Mouse (Mus musculus): Measurements from ENCODE around the gene Fndc1. TPM values are rescaled to one million over a fixed set of nuclear protein-coding genes. Genes with fewer than 3 reads are reported as not detected.

Gene Fndc1
- polyA plus RNA-seq, 1 experiment from 2014 or later = 3.0 TPM

- no peak overlapping the region for H3K4me3 ChIP-seq (ENCODE audit: low read depth, low read length)
- no peak for ATAC-seq (replicated peaks; ENCODE audit: insufficient number of reproducible peaks, low FRiP score, low TSS enrichment, low read depth)
- H3K4me2 ChIP-seq (ENCODE audit: low read depth, low read length) = no peak overlapping the region
These were observed 24.4 kb upstream of the Fndc1 start for GRCm38 (mm10) chr17:7851527-7851926.

GRCm38 (mm10) chr17:7850246-7850645, 23.1 kb upstream of the Fndc1 start:
- Histone ChIP-seq H3K4me1 (ENCODE audit: control insufficient read depth, insufficient read depth, low read length) (no peaks in the 10 kb centered on the region), H3K36me3 (replicated peaks; ENCODE audit: control insufficient read depth, insufficient read depth, low read depth, low read length) (no peaks in the 10 kb centered on the region), H3K9me3 (replicated peaks; ENCODE audit: control insufficient read depth, low read length) (no peaks in the 10 kb centered on the region), H3K9ac (replicated peaks; ENCODE audit: low read length) (no peak overlapping the region), H3K4me2 (ENCODE audit: low read depth, low read length) (no peak overlapping the region), H3K27ac (replicated peaks; ENCODE audit: low read depth, low read length) (no peak overlapping the region), H3K4me3 (ENCODE audit: low read depth, low read length) (no peak overlapping the region), H3K27me3 (ENCODE audit: control insufficient read depth, insufficient read depth, low read length) (no peaks in the 10 kb centered on the region)
- DNase-seq (ENCODE audit: low spot score) (no peak), ATAC-seq (replicated peaks; ENCODE audit: insufficient number of reproducible peaks, low FRiP score, low TSS enrichment, low read depth) (no peak)
- 66% methylated on average over 6 of the region's 6 CpGs for WGBS

More at GRCm38 (mm10) chr17:7851527-7851926, 24.4 kb upstream of the Fndc1 start:
- H3K4me1 ChIP-seq (ENCODE audit: control insufficient read depth, insufficient read depth, low read length) = no peaks in the 10 kb centered on the region
- 61% methylated on average over 9 of the region's 9 CpGs for WGBS
- H3K27me3 ChIP-seq (ENCODE audit: control insufficient read depth, insufficient read depth, low read length) = no peaks in the 10 kb centered on the region
- no peaks in the 10 kb centered on the region for H3K9me3 ChIP-seq (replicated peaks; ENCODE audit: control insufficient read depth, low read length)
- DNase-seq (ENCODE audit: low spot score) = no peak
- H3K9ac ChIP-seq (replicated peaks; ENCODE audit: low read length) = no peak overlapping the region
- no peaks in the 10 kb centered on the region for H3K36me3 ChIP-seq (replicated peaks; ENCODE audit: control insufficient read depth, insufficient read depth, low read depth, low read length)
- no peak overlapping the region for H3K27ac ChIP-seq (replicated peaks; ENCODE audit: low read depth, low read length)

GRCm38 (mm10) chr17:7840505-7841290, 13.6 kb upstream of the Fndc1 start:
- WGBS = 83% methylated on average over 12 of the region's 12 CpGs
- Histone ChIP-seq H3K4me1 (ENCODE audit: control insufficient read depth, insufficient read depth, low read length) (no peaks in the 10 kb centered on the region), H3K4me3 (ENCODE audit: low read depth, low read length) (no peak overlapping the region), H3K9ac (replicated peaks; ENCODE audit: low read length) (no peak overlapping the region), H3K4me2 (ENCODE audit: low read depth, low read length) (no peak overlapping the region), H3K36me3 (replicated peaks; ENCODE audit: control insufficient read depth, insufficient read depth, low read depth, low read length) (no peaks in the 10 kb centered on the region), H3K27ac (replicated peaks; ENCODE audit: low read depth, low read length) (no peak overlapping the region), H3K9me3 (replicated peaks; ENCODE audit: control insufficient read depth, low read length) (no peaks in the 10 kb centered on the region), H3K27me3 (ENCODE audit: control insufficient read depth, insufficient read depth, low read length) (no peaks in the 10 kb centered on the region)
- no peak for ATAC-seq (replicated peaks; ENCODE audit: insufficient number of reproducible peaks, low FRiP score, low TSS enrichment, low read depth)
- DNase-seq (ENCODE audit: low spot score) = no peak

GRCm38 (mm10) chr17:7827586-7827985, 484 bp upstream of the Fndc1 start:
- DNase-seq (ENCODE audit: low spot score) = peak; percentile 15
- Histone ChIP-seq H3K27me3 (ENCODE audit: control insufficient read depth, insufficient read depth, low read length) (peaks cover 5% of the 10 kb centered on the region), H3K4me3 (ENCODE audit: low read depth, low read length) (peak overlapping the region; percentile 46), H3K9me3 (replicated peaks; ENCODE audit: control insufficient read depth, low read length) (no peaks in the 10 kb centered on the region), H3K4me2 (ENCODE audit: low read depth, low read length) (peak overlapping the region; percentile 96), H3K9ac (replicated peaks; ENCODE audit: low read length) (no peak overlapping the region), H3K4me1 (ENCODE audit: control insufficient read depth, insufficient read depth, low read length) (no peaks in the 10 kb centered on the region; the same call in 1 of the 2 replicates), H3K27ac (replicated peaks; ENCODE audit: low read depth, low read length) (no peak overlapping the region), H3K36me3 (replicated peaks; ENCODE audit: control insufficient read depth, insufficient read depth, low read depth, low read length) (no peaks in the 10 kb centered on the region)
- no peak for ATAC-seq (replicated peaks; ENCODE audit: insufficient number of reproducible peaks, low FRiP score, low TSS enrichment, low read depth)
- 13% methylated on average over 16 of the region's 16 CpGs for WGBS

GRCm38 (mm10) chr17:7825416-7825815, 1.7 kb downstream of the Fndc1 start:
- no peak overlapping the region for H3K4me3 ChIP-seq (ENCODE audit: low read depth, low read length)
- H3K4me1 ChIP-seq (ENCODE audit: control insufficient read depth, insufficient read depth, low read length) = no peaks in the 10 kb centered on the region; the same call in 1 of the 2 replicates
- ATAC-seq (replicated peaks; ENCODE audit: insufficient number of reproducible peaks, low FRiP score, low TSS enrichment, low read depth) (no peak), DNase-seq (ENCODE audit: low spot score) (no peak)
- no peak overlapping the region for H3K27ac ChIP-seq (replicated peaks; ENCODE audit: low read depth, low read length)
- no peaks in the 10 kb centered on the region for H3K36me3 ChIP-seq (replicated peaks; ENCODE audit: control insufficient read depth, insufficient read depth, low read depth, low read length)
- no peaks in the 10 kb centered on the region for H3K9me3 ChIP-seq (replicated peaks; ENCODE audit: control insufficient read depth, low read length)
- no peak overlapping the region for H3K4me2 ChIP-seq (ENCODE audit: low read depth, low read length)
- WGBS = 64% methylated on average over 9 of the region's 9 CpGs
- peaks cover 5% of the 10 kb centered on the region for H3K27me3 ChIP-seq (ENCODE audit: control insufficient read depth, insufficient read depth, low read length)
- no peak overlapping the region for H3K9ac ChIP-seq (replicated peaks; ENCODE audit: low read length)

GRCm38 (mm10) chr17:7821553-7822186, 5.4 kb downstream of the Fndc1 start:
- ATAC-seq (replicated peaks; ENCODE audit: insufficient number of reproducible peaks, low FRiP score, low TSS enrichment, low read depth) (no peak), DNase-seq (ENCODE audit: low spot score) (peak; percentile 77)
- H3K27me3 ChIP-seq (ENCODE audit: control insufficient read depth, insufficient read depth, low read length) = peaks cover 2% of the 10 kb centered on the region
- H3K4me2 ChIP-seq (ENCODE audit: low read depth, low read length) = no peak overlapping the region
- WGBS = 25% methylated on average over 17 of the region's 17 CpGs
- H3K27ac ChIP-seq (replicated peaks; ENCODE audit: low read depth, low read length) = no peak overlapping the region
- H3K4me3 ChIP-seq (ENCODE audit: low read depth, low read length) = no peak overlapping the region
- no peaks in the 10 kb centered on the region for H3K4me1 ChIP-seq (ENCODE audit: control insufficient read depth, insufficient read depth, low read length)
- no peak overlapping the region for H3K9ac ChIP-seq (replicated peaks; ENCODE audit: low read length)
- H3K9me3 ChIP-seq (replicated peaks; ENCODE audit: control insufficient read depth, low read length) = no peaks in the 10 kb centered on the region
- no peaks in the 10 kb centered on the region for H3K36me3 ChIP-seq (replicated peaks; ENCODE audit: control insufficient read depth, insufficient read depth, low read depth, low read length)

- Histone ChIP-seq H3K9me3 (replicated peaks; ENCODE audit: control insufficient read depth, low read length) (no peaks in the 10 kb centered on the region), H3K27me3 (ENCODE audit: control insufficient read depth, insufficient read depth, low read length) (no peaks in the 10 kb centered on the region), H3K4me1 (ENCODE audit: control insufficient read depth, insufficient read depth, low read length) (no peaks in the 10 kb centered on the region), H3K9ac (replicated peaks; ENCODE audit: low read length) (no peak overlapping the region), H3K4me2 (ENCODE audit: low read depth, low read length) (no peak overlapping the region), H3K4me3 (ENCODE audit: low read depth, low read length) (no peak overlapping the region), H3K27ac (replicated peaks; ENCODE audit: low read depth, low read length) (no peak overlapping the region), H3K36me3 (replicated peaks; ENCODE audit: control insufficient read depth, insufficient read depth, low read depth, low read length) (no peaks in the 10 kb centered on the region)
- DNase-seq (ENCODE audit: low spot score) (no peak), ATAC-seq (replicated peaks; ENCODE audit: insufficient number of reproducible peaks, low FRiP score, low TSS enrichment, low read depth) (no peak)
- WGBS = 83% methylated on average over 7 of the region's 7 CpGs
These were observed 6.9 kb downstream of the Fndc1 start for GRCm38 (mm10) chr17:7820176-7820575.

GRCm38 (mm10) chr17:7816602-7817001, 10.5 kb downstream of the Fndc1 start:
- Histone ChIP-seq H3K9me3 (replicated peaks; ENCODE audit: control insufficient read depth, low read length) (no peaks in the 10 kb centered on the region), H3K4me3 (ENCODE audit: low read depth, low read length) (no peak overlapping the region), H3K4me1 (ENCODE audit: control insufficient read depth, insufficient read depth, low read length) (no peaks in the 10 kb centered on the region), H3K27ac (replicated peaks; ENCODE audit: low read depth, low read length) (no peak overlapping the region), H3K9ac (replicated peaks; ENCODE audit: low read length) (no peak overlapping the region), H3K4me2 (ENCODE audit: low read depth, low read length) (no peak overlapping the region), H3K36me3 (replicated peaks; ENCODE audit: control insufficient read depth, insufficient read depth, low read depth, low read length) (no peaks in the 10 kb centered on the region), H3K27me3 (ENCODE audit: control insufficient read depth, insufficient read depth, low read length) (no peaks in the 10 kb centered on the region)
- no peak for DNase-seq (ENCODE audit: low spot score)
- no peak for ATAC-seq (replicated peaks; ENCODE audit: insufficient number of reproducible peaks, low FRiP score, low TSS enrichment, low read depth)
- 81% methylated on average over 2 of the region's 2 CpGs for WGBS

Data from embryonic facial prominence, embryonic 11.5 days (tissue).